Mouse (Mus musculus) hematopoietic stem cell, adult 5-6 weeks (primary cell): Measurements from ENCODE around the gene Mtmr12. TPM values are rescaled to one million over a fixed set of nuclear protein-coding genes. Genes with fewer than 3 reads are reported as not detected.

Experiments
- ATAC-seq, 2 experiments: fragments of 125-278 bp in 1 of 2; replicated peaks in 1 of 2; 2 replicates each; pipeline ENCODE4 v1.8.0; 2016 to 2017; ENCODE audit warnings: inconsistent platforms in 2 of 2, mild to moderate bottlenecking in 2 of 2, moderate number of reproducible peaks in 2 of 2, low read depth in 1 of 2, moderate TSS enrichment in 1 of 2; ENCODE audit not compliant: low FRiP score in 2 of 2, poor library complexity in 2 of 2, severe bottlenecking in 2 of 2, insufficient read depth in 1 of 2, low TSS enrichment in 1 of 2
- total RNA-seq: library from RNA; stranded (forward); fragments of 172-1452, 232-1000 nt; gene quantifications from 2 replicates; pipeline ENCODE4 v1.2.3, GENCODE M21; 2017

Gene Mtmr12
- total RNA-seq, 1 experiment from 2014 or later: 22.9 TPM

GRCm38 (mm10) chr15:12321788-12322621 is 117.2 kb downstream of the Mtmr12 start, which contains the start of gene 1810049J17Rik:
1810049J17Rik (minus strand) TSS chr15:12321899.
- peak; percentile 1 to 31; a peak in 2 of 4 replicates for ATAC-seq

- no peak for ATAC-seq
Measured at GRCm38 (mm10) chr15:12322676-12323402, 118.0 kb downstream of the Mtmr12 start.

Other genes with a start within 250 kb of the Mtmr12 start
- 558 and 576 TPM in 2 replicates for gene Sub1, start 208.0 kb upstream of the Mtmr12 start, total RNA-seq
- gene Zfr, start 87.2 kb upstream of the Mtmr12 start, total RNA-seq: 81.7 and 87.6 TPM in 2 replicates
- gene Golph3, start 116.4 kb downstream of the Mtmr12 start, total RNA-seq: 99.9 and 103 TPM in 2 replicates
- not detected in 2 replicates for gene 1810049J17Rik, start 116.9 kb downstream of the Mtmr12 start, total RNA-seq